Mouse (Mus musculus) ovary, adult 18-20 months (tissue): Measurements from ENCODE around the gene 4933405L10Rik.

Source experiments
- DNase-seq: peaks from one replicate; pipeline ENCODE4 v3.0.0; 2022; ENCODE audit warnings: low spot score, mixed read lengths

The 4933405L10Rik gene

GRCm38 (mm10) chr8:105707498-105708403 is at the start of gene 4933405L10Rik, which contains the start of gene Enkd1:
4933405L10Rik (plus strand) TSS chr8:105707655.
Enkd1 (minus strand) TSS chr8:105708210.
- DNase-seq, result peak; percentile 78

GRCm38 (mm10) chr8:105661167-105661566 is 46.3 kb upstream of the 4933405L10Rik start:
- no peak for DNase-seq

GRCm38 (mm10) chr8:105677891-105678290 is 29.6 kb upstream of the 4933405L10Rik start:
- no peak for DNase-seq

- no peak for DNase-seq
Observed at GRCm38 (mm10) chr8:105685325-105685724, 22.1 kb upstream of the 4933405L10Rik start.

- no peak for DNase-seq
Observed at GRCm38 (mm10) chr8:105685796-105686308, 21.6 kb upstream of the 4933405L10Rik start, which contains the start of gene Carmil2. Carmil2 (plus strand) TSS chr8:105686274.

GRCm38 (mm10) chr8:105686551-105686950 is 20.9 kb upstream of the 4933405L10Rik start:
- DNase-seq, result no peak

DNA sequence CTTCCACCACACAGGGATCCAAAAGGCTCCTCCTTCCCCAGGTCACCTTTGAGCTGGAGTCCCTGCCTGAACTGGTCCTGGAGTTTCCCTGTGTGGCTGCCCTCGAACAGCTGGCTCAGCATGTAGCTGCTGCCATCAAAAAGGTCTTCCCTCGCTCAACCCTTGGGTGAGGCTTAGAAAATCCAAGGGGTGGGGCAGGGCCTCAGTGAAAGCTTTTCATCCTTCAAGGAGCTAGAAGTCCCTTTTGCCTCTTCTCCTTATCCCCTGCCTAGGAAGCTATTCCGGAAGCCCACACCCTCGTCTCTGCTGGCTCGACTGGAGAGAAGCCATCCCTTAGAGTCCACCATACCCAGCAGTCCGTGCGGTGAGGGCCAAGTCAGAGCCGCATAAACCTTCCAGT is 19.9 kb upstream of the 4933405L10Rik start:
- no peak for DNase-seq

GRCm38 (mm10) chr8:105688242-105688752 is 19.2 kb upstream of the 4933405L10Rik start:
- DNase-seq, result no peak

DNA sequence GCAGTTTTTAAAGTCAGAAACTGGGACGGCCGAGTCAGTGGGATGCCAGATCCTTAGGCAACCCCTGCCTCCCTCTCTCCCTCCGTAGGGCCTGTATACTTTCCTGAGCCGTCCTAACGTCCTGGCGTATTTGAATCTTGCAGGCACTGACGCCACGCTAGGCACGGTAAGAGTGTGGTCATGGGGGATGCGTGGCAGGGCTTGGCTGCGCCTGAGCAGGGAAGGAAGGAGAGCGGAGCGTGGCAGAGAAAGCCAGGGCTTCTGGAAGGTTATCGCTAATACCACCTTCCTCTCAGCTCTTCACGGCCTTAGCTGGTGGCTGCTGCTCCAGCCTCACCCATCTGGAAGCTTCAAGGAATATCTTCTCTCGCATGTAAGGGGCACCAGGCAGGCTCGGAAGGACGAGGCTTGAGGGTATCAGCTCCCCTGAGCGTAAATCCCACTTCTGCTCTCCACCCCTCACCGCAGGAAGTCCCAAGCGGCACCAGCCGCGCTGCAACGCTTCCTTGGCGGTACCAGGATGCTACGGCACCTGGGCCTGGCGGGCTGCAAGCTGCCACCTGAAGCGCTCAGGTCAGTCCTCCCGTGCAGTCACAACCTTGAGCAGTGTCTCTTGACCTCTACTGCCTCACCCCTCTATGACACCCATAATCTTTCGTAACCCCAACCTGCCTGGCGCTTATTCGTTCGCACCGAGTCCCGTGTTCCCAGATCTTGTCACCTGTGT is 18.0 kb upstream of the 4933405L10Rik start:
- no peak for DNase-seq

DNA sequence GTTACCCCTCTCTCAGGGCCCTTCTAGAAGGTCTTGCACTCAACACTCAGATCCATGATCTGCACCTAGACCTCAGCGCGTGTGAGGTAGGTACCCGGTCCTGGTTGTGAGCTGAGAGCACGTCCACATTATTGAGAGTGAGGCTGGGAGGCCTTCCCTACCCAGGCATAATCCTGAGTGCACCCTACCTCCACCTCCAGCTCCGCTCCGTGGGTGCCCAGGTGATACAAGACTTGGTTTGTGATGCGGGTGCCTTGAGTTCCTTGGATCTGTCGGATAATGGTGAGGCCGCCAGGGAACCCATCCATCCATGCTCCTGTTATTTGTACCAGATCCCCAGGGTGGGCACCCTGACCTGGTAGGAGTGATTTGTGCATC is 17.5 kb upstream of the 4933405L10Rik start:
- DNase-seq, result no peak

DNA sequence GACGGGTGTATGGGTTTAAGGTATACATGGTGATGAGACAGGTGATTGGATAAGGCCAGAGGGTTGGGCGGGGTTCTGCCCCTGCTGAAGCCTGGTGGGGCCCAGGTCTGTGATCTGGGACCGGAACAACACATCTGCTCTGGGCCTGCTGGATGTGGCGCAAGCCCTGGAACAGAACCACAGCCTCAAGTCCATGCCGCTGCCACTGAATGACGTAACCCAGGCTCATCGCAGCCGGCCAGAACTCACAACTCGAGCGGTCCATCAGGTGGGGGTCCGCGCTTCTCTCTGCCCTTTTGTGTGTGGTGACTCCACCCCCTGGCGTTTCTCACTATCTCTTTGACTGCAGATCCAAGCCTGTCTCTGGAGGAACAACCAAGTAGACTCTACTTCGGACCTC is 16.5 kb upstream of the 4933405L10Rik start:
- no peak for DNase-seq

DNA sequence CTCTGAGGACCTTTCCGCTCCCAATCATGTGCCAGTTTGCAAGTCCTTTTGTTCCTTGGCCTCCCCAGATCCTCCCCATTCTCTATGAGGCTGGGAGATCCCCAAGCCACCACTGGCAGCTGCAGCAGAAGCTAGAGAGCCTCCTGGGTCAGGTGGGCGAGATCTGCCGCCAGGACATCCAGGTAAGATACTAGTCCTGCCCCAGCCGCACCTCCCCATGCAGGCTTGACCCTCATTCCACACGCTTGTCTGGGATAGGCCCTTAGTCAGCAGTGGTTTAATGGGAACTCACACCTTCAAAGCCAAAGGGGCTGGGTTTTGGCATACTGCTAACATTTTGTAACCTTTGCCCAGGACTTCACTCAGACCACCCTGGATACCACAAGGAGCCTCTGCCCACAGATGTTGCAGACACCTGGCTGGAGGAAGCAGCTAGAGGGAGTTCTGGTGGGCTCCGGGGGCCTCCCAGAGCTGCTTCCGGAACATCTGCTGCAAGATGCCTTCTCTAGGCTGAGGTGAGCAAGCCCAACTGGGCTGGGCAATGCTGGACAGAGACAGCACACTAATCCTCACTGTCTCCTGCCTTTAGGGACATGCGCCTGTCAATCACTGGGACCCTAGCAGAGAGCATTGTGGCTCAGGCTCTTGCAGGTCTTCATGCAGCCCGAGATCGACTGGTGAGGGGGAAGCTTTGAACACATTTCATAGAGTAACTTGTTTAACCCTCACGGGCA is 14.8 kb upstream of the 4933405L10Rik start:
- no peak for DNase-seq

GRCm38 (mm10) chr8:105693648-105694047 is 13.8 kb upstream of the 4933405L10Rik start:
- no peak for DNase-seq

DNA sequence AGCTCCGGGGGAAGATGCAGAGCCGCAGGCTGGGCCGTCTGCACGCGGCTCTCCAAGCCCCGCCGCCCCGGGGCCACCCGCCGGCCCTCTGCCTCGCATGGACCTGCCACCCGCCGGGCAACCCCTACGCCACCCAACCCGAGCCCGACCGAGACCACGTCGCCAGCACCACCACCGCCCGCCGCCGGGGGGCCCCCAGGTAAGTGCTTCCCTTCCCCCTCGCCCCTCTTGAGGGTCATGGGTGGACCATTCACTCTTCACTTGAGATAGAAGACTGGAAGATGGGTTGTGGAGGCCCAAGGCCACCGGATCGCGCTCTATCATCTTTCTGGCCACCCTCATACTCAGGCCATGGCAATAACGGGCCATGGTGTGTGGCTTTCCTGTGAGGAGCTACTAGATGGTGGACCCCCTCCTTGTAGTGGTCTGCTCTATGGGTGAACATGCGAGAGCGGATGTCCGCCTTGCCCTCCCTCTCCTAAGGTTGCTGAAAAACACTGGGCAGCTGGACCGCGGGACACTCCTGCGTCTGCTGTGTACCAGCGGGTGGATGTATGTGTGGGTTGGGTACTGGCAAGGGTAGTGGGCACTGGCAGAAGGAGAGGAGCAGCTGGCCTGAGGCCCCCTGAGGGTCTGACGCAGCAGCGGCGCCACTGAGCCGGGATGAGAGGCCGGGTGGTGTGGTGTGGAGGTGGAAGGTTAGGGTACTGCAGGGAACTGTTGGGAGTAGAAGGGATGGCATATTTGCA is 13.2 kb upstream of the 4933405L10Rik start:
- no peak for DNase-seq

- no peak for DNase-seq
Observed at GRCm38 (mm10) chr8:105695080-105695780, 12.2 kb upstream of the 4933405L10Rik start.

DNA sequence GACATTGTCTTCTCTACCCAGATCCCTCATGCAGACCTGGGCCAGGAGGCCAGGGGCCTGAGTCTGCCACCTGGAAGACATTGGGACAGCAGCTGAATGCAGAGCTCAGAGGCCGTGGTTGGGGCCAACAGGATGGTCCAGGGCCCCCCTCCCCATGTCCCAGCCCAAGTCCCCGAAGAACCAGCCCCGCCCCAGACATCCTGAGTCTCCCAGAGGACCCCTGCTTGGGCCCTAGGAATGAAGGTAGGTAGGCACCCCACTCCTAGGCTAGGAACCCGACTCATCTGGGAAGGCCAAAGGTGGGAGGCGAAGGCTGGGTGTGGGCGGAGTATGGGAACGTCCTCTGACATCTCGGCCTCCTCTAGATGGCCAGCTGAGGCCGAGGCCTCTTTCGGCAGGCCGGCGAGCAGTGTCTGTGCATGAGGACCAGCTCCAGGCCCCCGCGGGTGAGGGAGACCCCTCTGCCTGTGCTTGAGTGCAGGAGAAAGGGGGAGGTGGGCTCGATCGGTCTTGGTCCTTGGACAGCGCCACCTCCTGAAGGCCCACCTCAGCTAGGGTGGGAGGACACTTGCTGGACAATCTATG is 10.2 kb upstream of the 4933405L10Rik start:
- no peak for DNase-seq

- DNase-seq, result no peak
Observed at GRCm38 (mm10) chr8:105698734-105699133, 8.7 kb upstream of the 4933405L10Rik start.

GRCm38 (mm10) chr8:105699488-105700215 is 7.8 kb upstream of the 4933405L10Rik start:
- DNase-seq, result no peak

- DNase-seq, result peak; percentile 37
Observed at GRCm38 (mm10) chr8:105700566-105700965, 6.9 kb upstream of the 4933405L10Rik start.
